Mouse (Mus musculus): ENCODE measurements around the gene Magi2. TPM values are rescaled to one million over a fixed set of nuclear protein-coding genes. Genes with fewer than 3 reads are reported as not detected.
"Not testable (repeated sequence)": the region's sequence is repeated elsewhere in the genome, so short reads cannot be mapped to it uniquely, and the experiment has no call there.

Magi2 gene
- polyA plus RNA-seq, 3 experiments from 2014 or later: 0.15 to 0.30 (median 0.26) TPM

GRCm38 (mm10) chr5:20671826-20672225 is 1445.0 kb downstream of the Magi2 start:
- no peak for ATAC-seq

- ATAC-seq: no peak
Observed at GRCm38 (mm10) chr5:20674523-20674922, 1447.7 kb downstream of the Magi2 start.

- ATAC-seq: no peak
Observed at GRCm38 (mm10) chr5:20675163-20675665, 1448.4 kb downstream of the Magi2 start.

- no peak for ATAC-seq
Observed at GRCm38 (mm10) chr5:20676193-20676871, 1449.5 kb downstream of the Magi2 start.

- no peak for ATAC-seq
Observed at GRCm38 (mm10) chr5:20677246-20677645, 1450.4 kb downstream of the Magi2 start.

GRCm38 (mm10) chr5:20678573-20678972 is 1451.7 kb downstream of the Magi2 start:
- ATAC-seq: no peak

- no peak for ATAC-seq
Observed at GRCm38 (mm10) chr5:20679920-20680319, 1453.1 kb downstream of the Magi2 start.

GRCm38 (mm10) chr5:20680833-20681530 is 1454.1 kb downstream of the Magi2 start:
- ATAC-seq: peak; percentile 90

- ATAC-seq: no peak
Observed at GRCm38 (mm10) chr5:20681660-20682059, 1454.8 kb downstream of the Magi2 start.

GRCm38 (mm10) chr5:20682208-20682607 is 1455.4 kb downstream of the Magi2 start:
- no peak for ATAC-seq

GRCm38 (mm10) chr5:20684112-20684511 is 1457.3 kb downstream of the Magi2 start:
- ATAC-seq: no peak

- no peak for ATAC-seq
Observed at GRCm38 (mm10) chr5:20692230-20692629, 1465.4 kb downstream of the Magi2 start.

GRCm38 (mm10) chr5:20699116-20699515 is 1472.3 kb downstream of the Magi2 start:
- no peak for ATAC-seq

GRCm38 (mm10) chr5:20701483-20702421 is 1474.9 kb downstream of the Magi2 start:
- peak; percentile 81 for ATAC-seq

GRCm38 (mm10) chr5:20702480-20703303 is 1475.9 kb downstream of the Magi2 start:
- peak; percentile 36 for ATAC-seq

GRCm38 (mm10) chr5:20703304-20703700 is 1476.5 kb downstream of the Magi2 start:
- no peak for ATAC-seq

GRCm38 (mm10) chr5:20703971-20704575 is 1477.2 kb downstream of the Magi2 start:
- no peak for ATAC-seq

GRCm38 (mm10) chr5:20704886-20705285 is 1478.0 kb downstream of the Magi2 start:
- ATAC-seq: no peak

GRCm38 (mm10) chr5:20706322-20707282 is 1479.8 kb downstream of the Magi2 start:
- not testable (repeated sequence) for ATAC-seq

- ATAC-seq: not testable (repeated sequence)
Observed at GRCm38 (mm10) chr5:20710845-20711244, 1484.0 kb downstream of the Magi2 start.

All from inflammation-experienced regulatory T-cells, adult 6 months (primary cell).